Mouse (Mus musculus) heart, adult 2 months (tissue): ENCODE results near the gene Sox12. TPM values are rescaled to one million over a fixed set of nuclear protein-coding genes. Genes with fewer than 3 reads are reported as not detected.

Experiments used
- DNase-seq, 2 experiments: peaks; one replicate each; pipeline ENCODE4 v3.0.0; 2021
- H3K27ac ChIP-seq: fragments of 200-600 bp; 2 replicates; pipeline ENCODE4 v1.8.1; 2022
- H3K27me3 ChIP-seq: fragments of 200-500 bp; 2 replicates; pipeline ENCODE4 v1.6.1; 2012; ENCODE audit warnings: mild to moderate bottlenecking, low read length, inconsistent platforms, mixed read lengths; ENCODE audit not compliant: control insufficient read depth, insufficient read depth
- H3K36me3 ChIP-seq: fragments of 200-500 bp; 2 replicates; pipeline ENCODE4 v1.6.1; 2012; ENCODE audit warnings: low read length, inconsistent platforms; ENCODE audit not compliant: control insufficient read depth, insufficient read depth
- H3K4me1 ChIP-seq: fragments of 200-500 bp; 2 replicates; pipeline ENCODE4 v1.6.1; 2011; ENCODE audit warnings: low read length; ENCODE audit not compliant: control insufficient read depth, insufficient read depth
- H3K4me3 ChIP-seq: fragments of 200-600 bp; 2 replicates; pipeline ENCODE4 v1.8.1; 2022
- H3K79me2 ChIP-seq: fragments of 200-500 bp; replicated peaks from 2 replicates; pipeline ENCODE4 v1.6.1; 2012; ENCODE audit warnings: mild to moderate bottlenecking, inconsistent platforms, low read length, moderate library complexity, mixed read lengths; ENCODE audit not compliant: control insufficient read depth, insufficient read depth
- H3K9ac ChIP-seq: fragments of 200-500 bp; 2 replicates; pipeline ENCODE4 v1.6.1; 2012; ENCODE audit warnings: low read depth, mild to moderate bottlenecking, control low read depth, inconsistent platforms, low read length, mixed read lengths
- CTCF ChIP-seq: fragments of 200-600 bp; IDR thresholded peaks from 2 replicates; pipeline ENCODE4 v1.8.1; 2022; ENCODE audit warnings: antibody characterized with exemption, mild to moderate bottlenecking, moderate library complexity
- EP300 ChIP-seq: fragments of 200-500 bp; IDR thresholded peaks from 2 replicates; pipeline ENCODE4 v1.6.1; 2011; ENCODE audit warnings: low read depth, low read length, control low read depth; ENCODE audit not compliant: insufficient read depth
- POLR2A ChIP-seq: fragments of 200-500 bp; IDR thresholded peaks from 2 replicates; pipeline ENCODE4 v1.6.1; 2011; ENCODE audit warnings: mild to moderate bottlenecking, low read depth, low read length, control low read depth; ENCODE audit not compliant: insufficient read depth
- WGBS: fragments of 180-500 bp; shearing (Covaris S2); methylation state at CpG from one replicate; pipeline ENCODE4 v1.1.7; 2018; 5-methylcytosine and 5-hydroxymethylcytosine counted together
- intact Hi-C: fragments of 180-260 bp; cut with DNase I; formaldehyde crosslinking; loops from one replicate; pipeline ENCODE4 v1.15.1; 2025
- polyA plus RNA-seq: library from polyadenylated mRNA; depleted of rRNA; stranded (reverse); fragments of >200 nt; gene quantifications from 2 replicates; pipeline ENCODE4 v1.2.3, GENCODE M21; 2012
- total RNA-seq, 2 experiments: library from RNA; stranded (reverse); gene quantifications; 2 replicates each; pipeline ENCODE4 v1.2.3; 2021

Gene Sox12
- total and polyA plus RNA-seq, 3 experiments = 6.9 to 8.8 (median 8.3) TPM

- H3K4me3 ChIP-seq = peak overlapping the region; percentile 1; the same call in 1 of the 2 replicates
- H3K9ac ChIP-seq = no peak overlapping the region
- H3K4me1 ChIP-seq = peaks cover 8% of the 10 kb centered on the region
- no peak for TF ChIP-seq POLR2A
- H3K36me3 ChIP-seq = no peaks in the 10 kb centered on the region
- intact Hi-C loops = no loop called here
- DNase-seq = peak in 1 of 2 experiments; percentile 31
- 34% methylated on average over 7 of the region's 7 CpGs for WGBS
- no peaks in the 10 kb centered on the region for H3K79me2 ChIP-seq
- no peaks in the 10 kb centered on the region for H3K27me3 ChIP-seq
- H3K27ac ChIP-seq = peak overlapping the region; percentile 60
Observed at GRCm38 (mm10) chr2:152411471-152411870, 13.6 kb upstream of the Sox12 start.

GRCm38 (mm10) chr2:152410971-152411371, 13.1 kb upstream of the Sox12 start:
- H3K4me3 ChIP-seq = peak overlapping the region; percentile 1; the same call in 1 of the 2 replicates
- no peaks in the 10 kb centered on the region for H3K79me2 ChIP-seq
- H3K36me3 ChIP-seq = no peaks in the 10 kb centered on the region
- intact Hi-C loops = no loop called here
- H3K27me3 ChIP-seq = no peaks in the 10 kb centered on the region
- peak; percentile 82 to 85 for DNase-seq
- peak; percentile 53; the same call in 1 of the 2 replicates for TF ChIP-seq POLR2A
- TF ChIP-seq CTCF = no peak
- TF ChIP-seq EP300 = peak; percentile 55; the same call in 1 of the 2 replicates
- peak overlapping the region; percentile 60 for H3K27ac ChIP-seq
- WGBS = 15% methylated on average over 15 of the region's 15 CpGs
- peaks cover 8% of the 10 kb centered on the region for H3K4me1 ChIP-seq
- H3K9ac ChIP-seq = peak overlapping the region; percentile 48

GRCm38 (mm10) chr2:152409781-152410180, 11.9 kb upstream of the Sox12 start:
- H3K9ac ChIP-seq = no peak overlapping the region
- peaks cover 10% of the 10 kb centered on the region for H3K4me1 ChIP-seq
- intact Hi-C loops = no loop called here
- WGBS = 76% methylated on average over 6 of the region's 6 CpGs
- H3K27me3 ChIP-seq = no peaks in the 10 kb centered on the region
- no peak overlapping the region for H3K27ac ChIP-seq
- H3K36me3 ChIP-seq = no peaks in the 10 kb centered on the region
- no peaks in the 10 kb centered on the region for H3K79me2 ChIP-seq
- DNase-seq = no peak
- H3K4me3 ChIP-seq = no peak overlapping the region
- TF ChIP-seq CTCF = no peak

- no peak overlapping the region for H3K9ac ChIP-seq
- no peaks in the 10 kb centered on the region for H3K79me2 ChIP-seq
- intact Hi-C loops = no loop called here
- H3K4me1 ChIP-seq = peaks cover 7% of the 10 kb centered on the region
- peak; percentile 88 to 94 for DNase-seq
- H3K27me3 ChIP-seq = no peaks in the 10 kb centered on the region
- no peak overlapping the region for H3K27ac ChIP-seq
- under 1% methylated on average over 19 of the region's 19 CpGs for WGBS
- H3K36me3 ChIP-seq = no peaks in the 10 kb centered on the region
- peak overlapping the region; percentile 35 for H3K4me3 ChIP-seq
- TF ChIP-seq CTCF = peak; percentile 29; the same call in 1 of the 2 replicates
- no peak for TF ChIP-seq EP300
Observed at GRCm38 (mm10) chr2:152406126-152406525, 8.3 kb upstream of the Sox12 start.

- no peak for DNase-seq
- H3K36me3 ChIP-seq = no peaks in the 10 kb centered on the region
- H3K79me2 ChIP-seq = no peaks in the 10 kb centered on the region
- H3K4me1 ChIP-seq = peaks cover 5% of the 10 kb centered on the region
- peak overlapping the region; percentile 71 for H3K9ac ChIP-seq
- H3K4me3 ChIP-seq = peak overlapping the region; percentile 70
- 5% methylated on average over 13 of the region's 13 CpGs for WGBS
- intact Hi-C loops = no loop called here
- no peak for TF ChIP-seq EP300
- no peak for TF ChIP-seq CTCF
- no peak for TF ChIP-seq POLR2A
- H3K27me3 ChIP-seq = no peaks in the 10 kb centered on the region
- H3K27ac ChIP-seq = peak overlapping the region; percentile 75
Observed at GRCm38 (mm10) chr2:152399122-152399542, 1.3 kb upstream of the Sox12 start.

- peak overlapping the region; percentile 70 for H3K4me3 ChIP-seq
- peak; percentile 96 to 97 for DNase-seq
- intact Hi-C loops = no loop called here
- H3K36me3 ChIP-seq = no peaks in the 10 kb centered on the region
- peak overlapping the region; percentile 71 for H3K9ac ChIP-seq
- TF ChIP-seq EP300 = 0 out of 2 replicates have a peak, but pooled peaks have one; percentile 8
- TF ChIP-seq CTCF = peak; percentile 40
- 0 out of 2 replicates have a peak, but pooled peaks have one; percentile 40 for TF ChIP-seq POLR2A
- H3K4me1 ChIP-seq = peaks cover 5% of the 10 kb centered on the region
- H3K27me3 ChIP-seq = no peaks in the 10 kb centered on the region
- 0% methylated on average over 38 of the region's 38 CpGs for WGBS
- no peaks in the 10 kb centered on the region for H3K79me2 ChIP-seq
- peak overlapping the region; percentile 75 for H3K27ac ChIP-seq
Observed at GRCm38 (mm10) chr2:152398691-152399090, 828 bp upstream of the Sox12 start.
